Mouse (Mus musculus) heart, embryonic 11.5 days (tissue): ENCODE data around the gene Rimkla. TPM values are rescaled to one million over a fixed set of nuclear protein-coding genes. Genes with fewer than 3 reads are reported as not detected.

ENCODE experiments used
- ATAC-seq: fragments of 200-750 bp; cut with Nextera tagmentation; replicated peaks from 2 replicates; pipeline ENCODE4 v1.8.0; 2017; ENCODE audit warnings: moderate library complexity; ENCODE audit not compliant: insufficient number of reproducible peaks, low FRiP score, low TSS enrichment
- H3K27ac ChIP-seq: fragments of 300-500 bp; sonication (generic); 2 replicates; pipeline ENCODE4 v1.5.1; 2014; ENCODE audit warnings: mild to moderate bottlenecking, low read depth, low read length
- H3K27me3 ChIP-seq: fragments of 300-500 bp; sonication (generic); 2 replicates; pipeline ENCODE4 v1.6.1; 2014; ENCODE audit warnings: mild to moderate bottlenecking, low read length, mixed read lengths; ENCODE audit not compliant: control insufficient read depth, insufficient read depth
- H3K36me3 ChIP-seq: fragments of 300-500 bp; sonication (generic); 2 replicates; pipeline ENCODE4 v1.6.1; 2014; ENCODE audit warnings: mild to moderate bottlenecking, low read length, moderate library complexity, mixed read lengths; ENCODE audit not compliant: control insufficient read depth, insufficient read depth
- H3K4me1 ChIP-seq: fragments of 300-500 bp; sonication (generic); 2 replicates; pipeline ENCODE4 v1.6.1; 2014; ENCODE audit warnings: low read length; ENCODE audit not compliant: control insufficient read depth, insufficient read depth
- H3K4me2 ChIP-seq: fragments of 300-500 bp; sonication (generic); 2 replicates; pipeline ENCODE4 v1.6.1; 2014; ENCODE audit warnings: mild to moderate bottlenecking, moderate library complexity
- H3K4me3 ChIP-seq: fragments of 300-500 bp; sonication (generic); 2 replicates; pipeline ENCODE4 v1.5.1; 2014; ENCODE audit warnings: low read depth, low read length
- H3K9ac ChIP-seq: fragments of 300-500 bp; sonication (generic); 2 replicates; pipeline ENCODE4 v1.6.1; 2014; ENCODE audit warnings: mild to moderate bottlenecking, low read depth, low read length, moderate library complexity
- H3K9me3 ChIP-seq: fragments of 300-500 bp; sonication (generic); replicated peaks from 2 replicates; pipeline ENCODE4 v1.6.1; 2016; ENCODE audit warnings: low read length; ENCODE audit not compliant: control insufficient read depth
- WGBS: fragments of 180-500 bp; shearing (Covaris S2); extraction: QIAGEN DNeasy Blood & Tissue Kit; methylation state at CpG from one replicate; pipeline ENCODE4 v1.1.7; 2014; ENCODE audit not compliant: insufficient replicate concordance; 5-methylcytosine and 5-hydroxymethylcytosine counted together
- polyA plus RNA-seq: library from polyadenylated mRNA; unstranded; fragments of >200 nt; fragmentation: Nextera tagmentation; extraction: Ambion mirVana; gene quantifications from 2 replicates; pipeline ENCODE4 v1.2.1, GENCODE M21; 2014

The Rimkla gene
- polyA plus RNA-seq, 1 experiment from 2014 or later = 5.3 TPM

DNA sequence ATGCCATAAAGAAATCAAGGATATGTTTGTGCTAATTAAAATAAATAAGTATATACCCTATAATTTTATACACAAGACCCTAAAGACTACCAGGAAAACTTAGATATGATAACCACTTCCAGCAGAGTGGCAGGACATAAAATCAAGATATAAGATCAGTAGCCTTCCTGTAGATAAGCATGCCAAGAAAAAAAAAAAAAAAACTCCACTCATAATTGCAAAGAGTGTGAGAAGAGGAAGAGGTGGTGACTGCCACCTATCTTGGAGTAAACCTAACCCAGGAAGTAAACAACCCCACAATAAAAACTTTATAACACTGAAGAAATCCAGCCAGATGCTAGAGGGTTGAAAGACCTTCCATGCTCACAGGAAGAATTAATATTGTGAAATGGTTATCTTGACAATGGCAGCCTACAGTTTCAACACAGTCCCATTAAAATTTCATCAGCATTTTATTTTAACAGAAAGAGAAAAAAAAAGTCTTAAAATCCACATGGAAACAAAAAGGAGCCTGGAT lies 34.0 kb upstream of the Rimkla start:
- Histone ChIP-seq H3K4me3 (no peak overlapping the region), H3K36me3 (no peaks in the 10 kb centered on the region), H3K27ac (no peak overlapping the region), H3K9ac (no peak overlapping the region), H3K9me3 (no peaks in the 10 kb centered on the region), H3K4me1 (no peaks in the 10 kb centered on the region), H3K27me3 (no peaks in the 10 kb centered on the region), H3K4me2 (no peak overlapping the region)
- no peak for ATAC-seq

DNA sequence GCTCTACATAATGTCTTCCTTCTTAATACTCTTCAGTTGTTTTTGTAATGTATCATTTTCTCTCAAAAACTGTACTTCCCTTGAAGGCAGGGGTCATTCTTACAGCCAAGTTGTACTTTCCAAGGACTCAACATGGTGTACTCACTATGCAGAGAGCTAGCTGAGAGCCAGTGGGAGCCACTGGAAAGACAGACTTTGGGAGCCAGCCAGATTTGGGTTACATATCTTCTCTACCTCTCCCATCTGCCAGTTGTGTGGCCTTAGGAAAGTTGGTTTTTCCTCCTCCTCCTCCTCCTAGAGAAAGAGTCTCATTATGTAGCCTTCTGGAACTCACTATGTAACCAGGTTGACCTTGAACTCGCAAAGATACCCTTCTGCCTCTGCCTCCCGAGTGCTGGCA lies 32.0 kb upstream of the Rimkla start:
- Histone ChIP-seq H3K27ac (no peak overlapping the region), H3K9me3 (no peaks in the 10 kb centered on the region), H3K36me3 (no peaks in the 10 kb centered on the region), H3K4me3 (no peak overlapping the region), H3K4me2 (no peak overlapping the region), H3K27me3 (no peaks in the 10 kb centered on the region), H3K4me1 (no peaks in the 10 kb centered on the region), H3K9ac (no peak overlapping the region)
- no peak for ATAC-seq
- 80% methylated on average over 2 of the region's 2 CpGs for WGBS

DNA sequence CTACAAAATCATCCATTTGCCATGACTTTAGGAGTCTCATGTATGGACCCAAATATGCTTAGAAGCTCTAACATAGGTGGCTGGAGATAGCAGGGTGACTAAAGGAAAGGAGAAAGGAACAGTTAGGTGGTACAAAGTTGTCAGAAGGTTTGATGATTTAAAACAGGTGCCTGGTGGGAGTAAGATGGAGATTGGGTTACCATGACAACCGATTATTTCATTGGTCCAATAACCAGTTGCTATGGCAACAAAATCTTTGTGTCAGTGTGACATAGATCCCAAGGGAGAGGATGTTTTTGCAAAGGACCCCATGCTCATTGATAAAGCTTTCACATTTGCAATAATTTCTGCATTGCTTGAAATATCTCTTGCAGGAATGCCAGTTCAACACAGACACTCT lies 31.6 kb upstream of the Rimkla start:
- H3K4me1 ChIP-seq = no peaks in the 10 kb centered on the region
- no peak overlapping the region for H3K9ac ChIP-seq
- H3K27ac ChIP-seq = no peak overlapping the region
- no peak overlapping the region for H3K4me2 ChIP-seq
- H3K27me3 ChIP-seq = no peaks in the 10 kb centered on the region
- WGBS = 79% methylated on average over 1 of the region's 1 CpGs
- no peaks in the 10 kb centered on the region for H3K9me3 ChIP-seq
- no peaks in the 10 kb centered on the region for H3K36me3 ChIP-seq
- ATAC-seq = no peak
- H3K4me3 ChIP-seq = no peak overlapping the region

DNA sequence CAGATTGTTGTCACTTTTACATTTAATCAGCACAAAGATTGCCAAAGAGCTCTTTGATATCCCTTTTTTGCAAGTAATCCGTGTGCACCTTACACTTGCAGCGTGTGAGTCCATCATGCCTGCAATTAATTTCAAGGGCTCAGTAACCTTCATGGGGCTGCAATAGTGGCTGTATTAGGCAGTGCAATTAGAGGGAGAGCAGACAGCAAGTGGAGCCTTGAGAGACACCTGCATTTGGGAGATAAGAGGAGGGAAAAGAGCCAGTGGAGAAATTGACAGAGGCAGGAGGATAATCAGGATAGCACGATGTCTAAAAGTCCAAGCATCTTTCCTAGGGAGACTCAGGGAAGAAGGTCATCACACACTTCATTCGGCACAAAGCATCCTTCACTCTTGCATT lies 31.1 kb upstream of the Rimkla start:
- no peaks in the 10 kb centered on the region for H3K27me3 ChIP-seq
- H3K4me2 ChIP-seq = no peak overlapping the region
- H3K27ac ChIP-seq = no peak overlapping the region
- no peak overlapping the region for H3K4me3 ChIP-seq
- 71% methylated on average over 4 of the region's 4 CpGs for WGBS
- no peaks in the 10 kb centered on the region for H3K36me3 ChIP-seq
- no peaks in the 10 kb centered on the region for H3K9me3 ChIP-seq
- no peak for ATAC-seq
- no peaks in the 10 kb centered on the region for H3K4me1 ChIP-seq
- H3K9ac ChIP-seq = no peak overlapping the region

DNA sequence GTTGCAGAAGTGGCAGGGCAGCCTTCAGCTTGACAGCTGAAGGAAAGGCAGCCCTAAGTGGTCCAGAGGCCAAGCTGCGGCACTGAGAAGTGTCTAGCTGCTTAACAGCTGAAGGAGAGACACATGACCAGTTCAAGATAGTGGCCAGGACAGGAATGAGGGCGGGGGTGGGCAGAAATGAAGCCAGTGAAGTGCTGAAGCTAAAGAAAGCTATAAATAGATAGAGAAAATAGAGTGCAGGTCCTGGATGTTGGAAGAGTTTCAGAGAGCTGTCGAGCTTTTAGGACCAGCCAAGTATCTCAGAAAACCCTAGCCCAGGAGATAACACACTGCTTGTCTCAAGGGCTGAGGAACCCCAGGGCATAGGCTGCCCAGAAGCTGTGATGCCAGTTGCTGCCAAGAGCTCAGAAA lies 20.3 kb upstream of the Rimkla start:
- H3K27ac ChIP-seq = peak overlapping the region; percentile 86
- H3K36me3 ChIP-seq = no peaks in the 10 kb centered on the region
- ATAC-seq = peak; percentile 77
- H3K9ac ChIP-seq = no peak overlapping the region
- WGBS = 17% methylated on average over 3 of the region's 3 CpGs
- H3K9me3 ChIP-seq = no peaks in the 10 kb centered on the region
- H3K4me1 ChIP-seq = peaks cover 5% of the 10 kb centered on the region; the same call in 1 of the 2 replicates
- 0 out of 2 replicates have a peak overlapping the region, but pooled peaks have one; percentile 6 for H3K4me3 ChIP-seq
- peak overlapping the region; percentile 36 for H3K4me2 ChIP-seq
- H3K27me3 ChIP-seq = no peaks in the 10 kb centered on the region

DNA sequence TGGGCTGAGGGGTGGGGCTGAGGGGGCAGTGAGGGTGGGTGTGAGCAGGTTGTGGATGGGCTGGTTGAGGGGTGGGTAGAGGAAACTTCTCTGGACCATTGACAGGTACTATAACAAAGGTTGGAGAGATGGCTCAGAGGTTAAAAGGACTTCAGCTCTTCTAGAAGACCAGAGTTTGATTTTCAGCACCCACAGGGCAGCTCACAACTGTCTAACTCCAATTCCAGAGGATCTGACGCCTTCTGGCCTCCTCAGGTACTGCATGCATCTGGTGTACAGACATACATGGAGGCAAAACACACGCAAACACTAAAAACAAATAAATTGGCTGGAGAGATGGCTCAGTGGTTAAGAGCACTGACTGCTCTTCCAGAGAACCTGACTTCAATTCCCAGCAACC lies 19.2 kb upstream of the Rimkla start:
- no peak overlapping the region for H3K9ac ChIP-seq
- no peak for ATAC-seq
- peaks cover 5% of the 10 kb centered on the region; the same call in 1 of the 2 replicates for H3K4me1 ChIP-seq
- H3K36me3 ChIP-seq = no peaks in the 10 kb centered on the region
- H3K27ac ChIP-seq = no peak overlapping the region
- WGBS = 73% methylated on average over 2 of the region's 2 CpGs
- H3K9me3 ChIP-seq = no peaks in the 10 kb centered on the region
- H3K27me3 ChIP-seq = no peaks in the 10 kb centered on the region
- no peak overlapping the region for H3K4me3 ChIP-seq
- H3K4me2 ChIP-seq = no peak overlapping the region

DNA sequence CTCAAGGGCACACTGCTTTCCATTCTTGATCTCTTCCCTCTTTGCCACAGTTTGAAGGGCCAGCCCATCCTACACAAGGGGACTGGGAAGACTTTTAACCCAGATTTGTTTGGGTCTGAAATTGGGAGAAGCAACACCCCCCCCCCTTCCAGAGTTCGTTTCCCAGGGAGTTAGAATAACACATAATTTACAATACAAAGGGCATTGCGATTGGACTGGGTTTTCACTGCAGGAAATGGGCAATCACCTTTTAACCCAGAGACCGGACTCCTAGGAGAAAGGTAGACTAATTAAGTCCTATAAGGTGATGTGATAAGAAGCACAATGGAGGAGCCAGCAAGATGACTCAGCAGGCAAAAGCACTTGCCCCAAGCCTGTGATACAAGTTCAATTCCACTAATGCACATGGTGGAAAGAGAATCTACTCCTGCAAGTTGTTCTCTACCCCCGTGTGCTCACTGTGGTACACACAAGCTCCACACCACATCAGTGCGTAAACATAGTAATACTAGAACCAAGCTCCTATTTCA lies 6.0 kb upstream of the Rimkla start:
- Histone ChIP-seq H3K4me3 (no peak overlapping the region), H3K27me3 (peaks cover 10% of the 10 kb centered on the region; the same call in 1 of the 2 replicates), H3K4me1 (no peaks in the 10 kb centered on the region), H3K36me3 (no peaks in the 10 kb centered on the region), H3K27ac (no peak overlapping the region), H3K9me3 (no peaks in the 10 kb centered on the region), H3K9ac (no peak overlapping the region), H3K4me2 (no peak overlapping the region)
- WGBS = 65% methylated on average over 5 of the region's 5 CpGs
- no peak for ATAC-seq

DNA sequence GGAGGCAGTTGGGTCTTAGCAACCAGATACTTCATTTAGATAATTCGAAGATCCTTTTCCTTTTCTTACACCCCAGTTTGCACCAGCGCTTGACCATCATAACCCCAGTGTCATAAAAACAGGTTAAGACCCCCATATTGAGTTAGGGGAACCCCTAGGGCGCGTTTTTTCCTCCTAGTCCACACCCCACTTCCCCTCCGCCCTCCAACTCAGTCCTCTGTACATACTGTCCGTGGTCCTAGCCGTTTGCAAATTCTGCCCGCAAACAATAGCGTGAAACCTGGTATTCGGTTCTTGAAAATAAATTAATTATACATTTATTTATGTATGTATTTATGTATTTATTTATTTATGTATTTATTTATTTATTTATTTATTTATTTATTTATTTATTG lies 502 bp upstream of the Rimkla start:
- Histone ChIP-seq H3K4me1 (peaks cover 5% of the 10 kb centered on the region; the same call in 1 of the 2 replicates), H3K9ac (peak overlapping the region; percentile 67; the same call in 1 of the 2 replicates), H3K9me3 (no peaks in the 10 kb centered on the region; the same call in 1 of the 2 replicates), H3K4me3 (peak overlapping the region; percentile 61), H3K4me2 (peak overlapping the region; percentile 80), H3K27me3 (peaks cover 23% of the 10 kb centered on the region), H3K27ac (no peak overlapping the region), H3K36me3 (no peaks in the 10 kb centered on the region)
- 36% methylated on average over 10 of the region's 10 CpGs for WGBS
- ATAC-seq = no peak

DNA sequence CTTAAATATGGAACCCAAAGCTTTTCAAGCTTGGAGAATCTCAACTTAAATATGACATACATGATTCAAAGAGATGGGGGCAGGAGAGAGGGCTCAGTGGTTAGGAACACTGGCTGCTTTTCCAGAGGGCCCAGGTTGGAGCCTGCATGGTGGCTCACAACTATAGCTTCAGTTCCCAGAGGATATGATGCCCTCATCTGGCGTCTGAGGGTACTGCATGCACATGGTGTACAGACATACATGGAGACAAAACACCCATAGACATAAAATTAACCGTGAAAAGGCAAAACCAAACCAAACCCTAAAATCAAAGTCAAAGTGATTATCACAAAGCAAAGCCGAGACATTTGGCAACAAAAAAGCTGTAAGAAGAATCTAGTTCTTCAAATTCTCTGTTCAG lies 1.6 kb downstream of the Rimkla start:
- H3K9ac ChIP-seq = no peak overlapping the region
- ATAC-seq = no peak
- H3K27ac ChIP-seq = no peak overlapping the region
- H3K4me2 ChIP-seq = no peak overlapping the region
- H3K9me3 ChIP-seq = no peaks in the 10 kb centered on the region; the same call in 1 of the 2 replicates
- H3K36me3 ChIP-seq = no peaks in the 10 kb centered on the region
- no peak overlapping the region for H3K4me3 ChIP-seq
- 68% methylated on average over 3 of the region's 3 CpGs for WGBS
- H3K4me1 ChIP-seq = peaks cover 5% of the 10 kb centered on the region; the same call in 1 of the 2 replicates
- peaks cover 23% of the 10 kb centered on the region for H3K27me3 ChIP-seq
